Mouse (Mus musculus) adrenal gland, postnatal 10 days (tissue): ENCODE measurements around the gene Eed. TPM values are rescaled to one million over a fixed set of nuclear protein-coding genes. Genes with fewer than 3 reads are reported as not detected.
"Not testable (repeated sequence)": the region's sequence is repeated elsewhere in the genome, so short reads cannot be mapped to it uniquely, and the experiment has no call there.

Source experiments
- DNase-seq: peaks from one replicate; pipeline ENCODE4 v3.0.0; 2021; ENCODE audit warnings: mixed read lengths
- long read RNA-seq, 2 experiments: library from polyadenylated mRNA; stranded (forward); transcript quantifications; one replicate each; pipeline ENCODE4 v2.0.0; 2021
- total RNA-seq, 2 experiments: library from RNA; stranded (reverse); gene quantifications; 2 replicates each; pipeline ENCODE4 v1.2.3; 2021

The Eed gene
- 10 to 100 TPM; 46.0 to 52.6 TPM for total RNA-seq
- long read RNA-seq, experiment 1, transcript Eed-201 (12 exons, 2,067 nt), result major isoform, 43 of 62 reads
- long read RNA-seq, experiment 1, partial matches to known transcripts, result 3 of 62 reads
- long read RNA-seq, experiment 1, other reads (novel, unspliced or antisense), result 15 of 62 reads
- long read RNA-seq, experiment 2, transcript Eed-201 (12 exons, 2,067 nt), result major isoform, 16 of 26 reads
- long read RNA-seq, experiment 2, partial matches to known transcripts, result 0 of 26 reads
- long read RNA-seq, experiment 2, other reads (novel, unspliced or antisense), result 9 of 26 reads

DNA sequence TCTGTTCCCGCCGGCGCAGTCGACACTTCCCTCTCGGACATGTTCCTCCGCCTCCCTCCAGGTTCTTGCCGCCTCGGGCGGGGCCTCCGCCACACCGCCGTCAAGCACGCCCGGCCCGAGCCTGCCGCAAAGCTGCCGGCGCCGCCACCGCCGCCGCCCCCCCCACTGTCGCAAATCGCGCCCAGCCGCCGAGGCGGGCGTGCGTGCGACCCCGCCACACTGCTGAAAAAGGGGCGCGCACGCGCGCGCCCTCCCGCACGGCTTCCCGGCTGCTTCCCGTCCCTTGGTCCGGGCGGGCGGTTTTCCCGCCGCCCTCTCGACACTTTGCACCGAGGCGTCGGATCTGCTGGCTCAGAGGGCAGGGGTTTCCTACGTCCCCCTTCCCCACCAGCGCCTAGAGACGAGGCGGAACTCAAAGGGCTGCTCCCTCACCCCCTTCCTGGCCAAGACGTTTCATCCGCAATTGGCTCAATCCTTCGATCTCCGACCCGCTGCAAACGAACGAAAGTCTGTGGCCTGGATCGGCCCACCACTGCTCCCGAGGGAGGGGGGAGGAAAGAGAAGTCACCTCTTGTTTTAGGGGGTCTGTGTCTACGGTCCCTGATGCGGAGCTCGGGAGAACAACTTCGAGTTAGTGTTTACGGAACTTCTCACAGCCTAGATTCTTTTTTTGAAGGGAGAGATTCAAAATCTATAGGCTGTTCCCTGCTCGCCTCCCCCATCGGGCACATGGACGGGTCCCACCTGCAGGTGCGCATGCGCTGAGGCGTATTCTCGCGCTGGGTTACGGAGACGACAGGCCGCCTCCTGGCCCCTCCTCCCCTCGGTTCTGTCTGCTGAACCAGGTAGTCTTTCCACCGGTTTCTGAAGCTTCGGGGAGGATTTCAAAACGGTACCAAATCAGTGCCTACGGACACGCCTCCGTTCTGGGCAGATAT, at the start of gene Eed:
Gene Eed (minus strand): TSS at position 499 of the 938 bp plus-strand sequence.
- DNase-seq, result peak; percentile 96

DNA sequence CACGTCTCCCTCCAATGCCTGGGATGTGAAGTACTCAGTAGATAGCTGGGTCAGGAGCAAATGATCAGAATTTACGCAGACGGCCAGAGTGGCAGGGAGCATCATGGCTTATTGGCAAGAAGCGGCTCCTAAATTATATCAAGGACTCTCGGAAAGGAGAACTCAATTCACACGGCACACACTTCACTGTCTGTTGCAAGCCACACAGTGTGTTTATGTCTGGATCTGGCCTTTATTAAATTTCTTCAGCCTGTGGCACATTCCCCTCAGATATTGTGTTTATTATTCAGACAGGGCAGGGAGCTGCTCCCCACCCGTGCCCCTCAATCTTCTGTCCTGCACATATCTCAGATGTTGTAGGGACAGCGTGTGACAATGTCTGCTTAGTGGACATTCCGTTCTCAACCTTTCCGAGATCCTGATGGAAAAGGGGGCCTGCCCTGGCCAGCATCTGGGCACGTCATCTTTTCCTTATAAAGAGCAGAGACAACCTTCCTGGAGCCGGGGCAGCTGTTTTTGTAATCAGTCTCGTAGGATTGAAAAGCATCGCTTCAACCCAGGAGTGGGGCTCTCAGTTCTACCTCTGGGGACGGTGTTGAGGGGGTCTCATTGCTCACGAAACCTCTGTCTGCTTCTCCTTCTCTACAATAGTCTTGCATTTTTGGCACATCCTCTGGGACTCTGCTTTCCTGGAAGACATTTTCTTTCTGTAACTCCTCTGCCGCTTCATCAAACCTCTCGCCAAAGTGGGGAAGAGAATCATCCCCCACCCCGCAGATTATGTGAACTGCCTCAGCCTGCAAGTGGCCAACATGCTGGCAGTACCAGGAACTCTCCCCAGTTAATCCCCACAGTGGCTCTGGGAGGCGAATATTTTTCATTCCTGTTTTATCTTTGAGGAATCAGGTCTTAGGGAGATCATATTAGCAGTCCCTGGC, 49.0 kb upstream of the Eed start:
- DNase-seq, result peak; percentile 27

DNA sequence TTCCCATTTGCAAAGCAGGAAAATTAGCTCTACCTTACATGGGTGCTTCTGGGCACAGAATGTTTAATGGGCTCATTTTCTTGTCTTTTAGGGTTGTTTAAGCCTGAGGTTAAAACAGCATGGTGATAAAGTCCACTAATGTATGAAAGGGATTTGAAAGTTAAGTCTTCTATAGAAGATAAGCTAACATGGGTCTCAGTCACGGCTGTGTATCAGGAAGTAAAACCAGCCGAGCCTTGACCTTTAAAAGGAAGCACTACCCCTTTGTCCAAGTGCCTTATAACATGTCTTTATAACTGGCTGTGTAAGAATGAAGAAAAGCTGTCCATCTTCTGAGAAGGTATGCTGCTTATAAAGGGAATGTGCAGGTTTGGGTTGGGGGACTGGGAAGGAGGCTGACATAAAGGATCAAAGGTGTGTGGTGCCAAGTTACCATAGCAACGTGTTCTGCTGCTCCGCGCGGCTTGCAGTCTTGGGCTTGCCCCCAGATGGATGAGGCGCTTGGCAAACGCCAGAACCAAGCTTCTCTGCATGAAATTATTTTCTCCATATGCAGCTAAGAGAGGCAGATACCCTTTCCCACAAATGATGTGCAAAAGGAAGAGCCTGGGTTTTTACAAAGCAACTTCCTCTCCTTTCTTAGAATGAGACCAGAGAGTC, 48.2 kb upstream of the Eed start:
- DNase-seq, result peak; percentile 47

DNA sequence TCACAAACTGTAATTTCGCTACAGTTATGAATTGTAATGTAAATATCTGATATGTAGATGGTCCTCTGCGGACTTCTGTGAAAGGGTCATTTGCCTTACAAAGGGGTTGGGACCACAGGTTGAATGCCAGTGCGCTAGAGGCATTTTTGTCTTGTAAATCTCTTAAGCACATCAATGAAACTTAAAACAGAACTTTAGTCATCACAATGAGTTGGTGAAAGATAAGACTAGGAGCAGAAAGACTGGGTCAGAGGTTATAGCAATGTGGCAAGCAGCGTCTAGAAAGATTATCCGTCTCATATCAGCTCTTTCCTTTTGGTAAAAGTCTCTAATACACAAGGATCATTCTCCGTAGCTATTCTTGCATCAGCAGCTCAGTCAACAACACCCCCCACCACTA, 44.2 kb upstream of the Eed start:
- no peak for DNase-seq

DNA sequence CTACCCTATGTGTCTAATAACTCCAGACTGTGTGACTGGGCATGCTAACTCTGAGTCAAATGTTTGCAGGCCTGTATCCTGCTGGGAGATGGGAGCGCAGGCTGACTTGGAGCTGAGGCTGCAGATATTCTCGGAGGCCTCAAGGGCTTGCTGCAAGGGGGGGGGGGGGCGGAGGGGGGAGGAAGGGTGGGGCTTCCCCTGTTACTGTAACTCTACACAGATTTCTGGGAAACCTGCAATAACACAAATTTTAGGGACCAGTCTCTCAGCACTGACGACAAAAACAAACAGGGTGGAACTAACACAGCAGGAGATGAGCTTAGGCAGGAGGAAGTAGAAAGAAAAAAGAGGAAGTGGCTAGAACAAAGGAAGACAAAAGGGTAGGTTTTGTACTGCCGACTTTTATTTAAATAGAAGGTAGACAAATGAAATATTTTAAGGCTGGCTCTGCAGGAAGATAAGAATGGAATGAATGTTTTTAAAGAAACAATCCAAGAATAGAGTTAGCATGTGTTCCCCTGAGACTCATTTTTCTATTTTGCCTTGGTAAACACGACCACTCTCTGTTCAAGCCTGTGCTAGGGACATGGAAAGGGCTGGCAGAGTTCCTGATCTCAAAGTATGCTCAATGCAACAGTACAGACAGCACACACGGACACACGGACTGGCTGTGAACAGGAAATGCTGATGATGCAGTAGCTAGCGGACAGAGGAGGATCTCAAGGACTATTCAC, 42.4 kb upstream of the Eed start:
- DNase-seq, result no peak

DNA sequence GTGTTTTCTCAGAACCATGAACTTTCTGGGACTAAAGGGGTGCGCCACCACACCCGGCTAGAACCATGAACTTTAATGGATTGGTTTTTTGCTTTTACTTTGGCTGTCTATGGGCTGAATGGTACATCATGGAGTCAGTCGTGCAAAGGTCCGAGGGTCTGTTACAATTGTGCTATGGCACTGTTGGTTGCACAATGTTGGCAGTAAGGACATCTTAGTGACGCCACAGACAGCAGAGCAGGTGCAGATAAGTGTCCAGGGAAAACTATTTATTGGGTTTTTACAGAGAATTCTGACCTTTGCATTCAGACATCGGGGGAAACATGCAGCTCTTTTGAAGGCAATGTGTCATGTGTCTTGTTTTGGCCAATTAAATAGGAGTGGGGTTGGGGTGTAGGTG, 39.5 kb upstream of the Eed start:
- no peak for DNase-seq

DNA sequence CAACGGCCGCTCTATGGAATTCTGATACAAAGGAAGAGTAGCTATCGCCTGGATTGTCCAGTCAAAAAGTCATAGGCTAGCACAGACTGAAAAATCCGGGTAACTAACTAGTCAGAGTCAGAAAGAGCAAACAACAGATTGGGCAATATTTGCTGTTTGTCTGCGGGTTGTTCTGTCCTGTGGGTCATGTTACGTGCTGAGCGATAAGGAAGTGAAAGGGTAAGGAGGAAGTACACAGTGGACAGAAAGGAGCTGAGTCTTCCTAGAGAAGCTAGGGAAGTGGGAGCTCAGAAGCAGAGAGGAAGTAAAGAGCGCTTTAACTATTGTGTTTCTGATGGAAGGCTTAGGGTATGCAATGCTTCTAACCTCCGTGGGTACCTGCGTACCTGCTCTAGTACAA, 38.8 kb upstream of the Eed start:
- DNase-seq, result no peak

DNA sequence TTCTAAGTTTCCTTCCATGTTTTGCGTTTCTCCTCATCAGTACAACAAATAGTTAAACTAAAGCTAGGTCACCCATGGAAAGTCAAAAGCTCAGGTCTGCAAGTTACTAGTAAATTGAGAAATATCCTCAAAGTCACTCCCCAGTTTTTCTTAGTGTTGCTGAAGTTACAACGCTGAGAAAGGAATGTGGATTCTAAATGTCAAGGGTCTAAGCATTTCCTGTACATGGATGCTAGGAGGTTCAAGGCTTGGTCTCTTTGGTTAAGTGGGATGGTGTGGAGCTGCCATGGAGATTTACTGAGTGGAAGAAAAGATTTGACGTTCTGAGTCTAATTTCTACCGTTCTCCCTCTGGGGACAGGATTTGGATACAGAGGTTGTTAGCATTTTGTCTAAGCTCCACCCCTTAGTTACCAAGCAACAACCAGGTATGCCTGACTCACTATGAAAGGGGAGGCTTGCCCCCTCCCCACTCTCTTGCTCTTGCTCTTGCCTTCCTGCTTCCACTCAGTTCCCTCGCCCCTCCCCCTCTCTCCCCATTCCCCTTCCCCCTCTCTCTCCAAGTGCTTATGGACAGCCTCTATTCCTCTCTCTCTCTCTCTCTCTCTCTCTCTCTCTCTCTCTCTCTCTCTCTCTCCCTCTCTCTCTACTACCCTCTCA, 36.3 kb upstream of the Eed start:
- DNase-seq, result no peak

DNA sequence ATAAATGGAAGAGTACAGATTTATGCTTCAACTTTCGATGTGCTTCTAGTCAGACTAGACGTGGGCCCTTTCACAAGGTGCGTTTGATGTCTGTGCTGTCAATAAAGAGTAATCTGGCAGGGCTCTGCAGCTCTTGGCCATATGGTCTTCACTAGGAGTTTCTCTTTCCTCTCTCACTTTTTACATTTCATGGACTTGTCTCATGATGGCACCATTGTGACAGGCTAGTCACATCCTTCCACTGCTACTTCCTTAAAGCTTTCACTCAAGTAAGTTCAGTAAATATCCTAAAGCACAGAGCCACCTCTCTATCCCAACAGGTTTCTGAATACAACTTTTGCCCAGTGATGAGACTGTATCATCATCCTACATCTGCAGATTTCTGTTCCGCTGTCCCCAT, 35.7 kb upstream of the Eed start:
- no peak for DNase-seq

DNA sequence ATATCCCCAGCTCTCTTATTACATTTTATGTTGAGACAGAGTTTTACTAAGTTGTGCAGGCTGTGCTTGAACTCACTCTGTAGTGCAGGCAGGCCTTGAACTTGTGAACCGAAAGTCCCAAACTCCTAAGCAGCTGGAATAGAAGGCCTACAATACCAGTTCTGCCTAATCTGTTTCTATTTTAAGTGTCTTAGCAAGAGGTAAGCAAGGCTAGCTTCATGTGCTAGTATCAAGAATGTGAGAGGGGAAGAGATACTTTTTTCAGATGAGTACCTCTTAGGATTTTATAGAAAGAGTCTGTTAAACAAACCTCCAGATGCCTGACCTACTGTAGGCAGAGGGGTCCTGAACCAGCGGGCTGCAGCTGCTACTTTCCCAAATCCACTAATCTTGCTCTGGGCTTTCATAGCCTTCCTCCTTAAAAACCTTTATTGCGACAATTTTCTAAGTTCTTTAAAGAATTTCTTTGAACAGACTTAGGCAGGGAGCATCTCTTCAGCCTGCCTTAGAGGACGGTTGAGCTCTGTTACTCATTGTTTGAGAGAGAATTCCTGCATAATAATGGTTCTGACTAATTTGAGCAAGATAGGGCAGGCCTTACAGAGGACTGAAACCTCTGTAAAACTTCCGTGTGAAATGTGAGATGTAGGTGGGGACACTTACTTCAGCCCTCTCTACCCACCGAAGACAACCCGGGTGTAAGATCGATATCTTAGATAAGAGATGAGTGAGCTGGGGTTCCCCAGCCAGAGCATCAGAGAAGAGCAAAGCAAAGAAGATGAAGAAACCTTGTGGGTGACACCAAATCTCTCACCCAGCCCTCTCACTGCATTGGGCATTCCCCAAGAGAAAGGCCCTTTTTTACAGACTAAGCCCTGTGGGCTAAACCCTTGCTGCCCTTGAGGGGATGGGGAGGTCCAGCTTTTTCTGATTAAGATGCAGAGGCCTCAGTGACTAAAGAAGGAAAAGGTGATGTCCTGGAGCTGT, 26.2 kb upstream of the Eed start:
- no peak for DNase-seq

DNA sequence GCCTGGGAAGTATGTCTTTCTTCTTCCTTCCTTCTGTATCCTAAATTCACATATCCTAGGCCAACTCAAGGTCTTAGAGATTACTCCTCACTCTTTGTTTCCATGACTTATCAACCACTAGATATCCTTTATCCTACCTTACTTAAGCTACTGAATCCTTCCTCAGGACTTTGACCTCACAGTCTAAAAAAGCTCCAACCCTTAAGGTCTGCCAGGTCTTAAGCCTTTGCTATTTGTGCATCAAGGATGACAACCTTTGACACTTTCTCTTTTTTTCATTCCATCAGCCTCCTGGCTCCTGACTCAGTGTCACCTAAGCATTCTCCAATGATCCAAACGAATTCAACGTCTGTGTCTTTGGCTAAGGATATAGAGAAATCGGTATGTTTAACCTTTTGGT, 24.0 kb upstream of the Eed start:
- DNase-seq, result no peak

DNA sequence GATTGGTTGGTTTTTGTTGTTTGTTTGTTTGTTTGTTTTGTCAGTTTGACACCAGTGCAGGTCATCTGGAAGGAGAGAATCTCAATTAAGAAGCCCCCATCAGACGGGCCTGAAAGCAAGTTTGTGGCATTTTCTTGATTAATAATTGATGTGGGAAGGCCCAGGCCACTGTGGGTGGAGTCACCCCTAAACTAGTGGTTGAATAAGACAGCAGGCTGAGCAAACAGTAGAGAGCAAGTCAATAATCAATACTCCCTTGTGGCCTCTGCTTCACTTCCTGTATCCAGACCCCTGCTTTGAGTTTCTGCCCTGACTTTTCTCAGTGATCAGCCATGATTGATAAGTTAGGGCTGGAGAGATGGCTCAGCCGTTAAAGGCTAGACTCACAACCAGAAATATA, 21.6 kb upstream of the Eed start:
- DNase-seq, result no peak

DNA sequence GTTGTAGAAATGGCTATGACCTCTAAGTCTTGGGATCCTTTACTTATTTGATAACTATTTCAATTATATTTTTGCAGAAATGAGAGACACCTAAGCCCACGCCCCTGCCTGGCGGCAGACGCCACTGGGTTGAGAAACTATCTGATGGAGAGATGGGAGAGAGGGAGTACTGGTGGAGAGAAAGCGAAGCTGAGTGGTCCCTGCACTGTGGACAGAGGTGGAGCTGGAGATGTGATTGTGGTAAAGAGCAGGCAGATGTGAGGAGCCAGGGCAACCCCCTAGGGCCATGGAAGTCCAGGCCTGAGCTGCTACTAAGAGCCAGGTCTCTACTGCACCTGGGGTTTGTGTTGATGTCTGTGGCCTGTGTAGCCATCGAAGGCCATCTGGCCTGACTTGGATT, 18.7 kb upstream of the Eed start:
- no peak for DNase-seq

DNA sequence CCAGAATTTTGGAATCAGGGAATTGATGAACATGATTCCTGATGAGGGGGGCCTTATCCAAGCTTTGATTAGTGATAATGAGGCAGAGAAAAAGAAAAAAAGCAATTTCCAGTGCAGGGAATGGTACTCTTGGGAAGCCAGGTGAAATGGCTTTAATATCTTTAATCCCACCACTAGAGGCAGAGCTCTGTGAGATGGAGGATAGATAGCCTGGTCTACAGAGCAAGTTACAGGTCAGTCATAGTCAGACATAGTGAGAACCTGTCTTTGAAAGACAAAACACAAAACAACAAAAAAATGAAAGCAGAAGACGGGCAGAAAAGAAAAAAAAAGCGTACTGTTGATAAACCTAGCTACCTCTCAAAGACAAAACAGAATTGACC, 17.8 kb upstream of the Eed start:
- no peak for DNase-seq

DNA sequence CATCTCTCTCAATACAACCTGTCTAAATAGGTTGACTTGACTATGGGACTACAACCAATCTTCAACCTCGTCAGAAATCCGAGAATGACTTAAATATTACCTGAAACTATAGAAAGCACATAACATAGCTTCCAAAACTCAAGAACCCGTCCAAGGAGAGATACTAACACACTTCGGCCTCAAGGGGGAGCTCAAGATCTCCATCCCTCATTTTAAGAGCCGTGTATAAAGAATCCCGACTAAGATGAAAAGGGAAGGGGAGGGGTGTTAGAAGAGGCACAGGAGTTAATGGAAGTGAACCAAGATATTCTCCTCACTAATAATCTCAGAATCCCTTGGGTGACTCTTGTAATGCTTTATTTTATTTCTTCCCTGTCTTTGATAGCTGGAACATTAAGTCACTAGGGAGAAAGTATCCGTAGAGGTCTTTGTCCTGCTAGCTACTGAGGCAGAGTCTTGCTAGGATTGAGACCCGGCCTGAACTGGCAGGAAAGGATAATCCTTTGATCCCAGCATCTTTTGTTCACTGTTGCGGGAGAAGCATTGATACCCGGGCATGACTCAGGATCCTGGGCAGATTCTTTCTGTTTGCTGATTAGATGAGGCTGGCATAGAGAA, 17.3 kb upstream of the Eed start:
- peak; percentile 55 for DNase-seq

DNA sequence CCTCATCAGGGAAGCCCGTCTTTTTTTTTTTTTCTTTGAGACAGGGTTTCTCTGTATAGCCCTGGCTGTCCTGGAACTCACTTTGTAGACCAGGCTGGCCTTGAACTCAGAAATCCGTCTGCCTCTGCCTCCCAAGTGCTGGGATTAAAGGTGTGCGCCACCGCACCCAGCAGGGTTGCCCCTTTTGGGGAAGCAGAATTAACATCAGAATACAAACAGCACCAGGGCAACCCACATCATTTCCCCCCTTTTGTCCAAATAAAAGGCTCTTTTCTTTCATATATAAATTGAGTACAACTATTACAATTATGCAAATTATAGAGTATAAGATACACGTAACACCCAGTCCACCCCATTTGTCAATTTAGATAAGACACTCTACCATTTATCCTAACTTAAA, 16.7 kb upstream of the Eed start:
- DNase-seq, result not testable (repeated sequence)

DNA sequence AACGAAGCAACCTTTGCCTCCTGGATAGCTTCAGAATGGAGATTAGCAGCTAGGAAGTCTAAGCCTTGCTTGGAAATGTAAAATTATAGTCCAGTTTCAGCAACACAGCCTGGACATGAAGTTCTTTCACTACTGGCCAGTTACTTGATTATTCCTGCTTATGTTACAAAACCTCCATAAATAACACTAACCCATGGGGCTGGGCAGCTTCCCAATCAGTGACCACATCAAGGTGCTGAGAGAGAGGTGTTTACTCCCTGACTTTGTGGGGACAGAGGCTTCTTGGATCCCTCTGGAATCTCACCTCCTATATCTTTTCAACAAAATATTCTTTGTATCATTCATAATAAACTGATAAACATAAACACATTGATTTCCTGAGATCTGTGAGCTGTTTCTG, 12.3 kb upstream of the Eed start:
- no peak for DNase-seq

DNA sequence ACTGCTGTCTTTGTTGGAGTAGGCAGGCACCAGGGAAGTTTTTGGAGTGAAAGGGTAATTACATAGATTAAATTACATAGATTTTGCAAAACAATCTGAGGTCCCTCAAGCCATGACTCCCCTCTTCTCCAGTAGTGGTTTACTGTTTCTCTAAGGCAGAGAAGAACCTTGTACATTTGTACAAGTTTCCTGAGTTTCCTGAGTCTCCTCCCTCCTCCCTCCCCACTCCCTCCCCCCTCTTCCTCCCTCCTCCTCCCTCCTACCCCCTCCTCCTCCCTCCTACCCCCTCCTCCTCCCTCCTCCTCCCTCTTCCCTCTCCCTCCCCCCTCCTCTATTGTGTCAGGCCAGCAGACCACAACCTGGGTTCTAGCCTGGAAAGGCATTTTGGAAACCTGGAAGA, 3.6 kb upstream of the Eed start:
- DNase-seq, result no peak

DNA sequence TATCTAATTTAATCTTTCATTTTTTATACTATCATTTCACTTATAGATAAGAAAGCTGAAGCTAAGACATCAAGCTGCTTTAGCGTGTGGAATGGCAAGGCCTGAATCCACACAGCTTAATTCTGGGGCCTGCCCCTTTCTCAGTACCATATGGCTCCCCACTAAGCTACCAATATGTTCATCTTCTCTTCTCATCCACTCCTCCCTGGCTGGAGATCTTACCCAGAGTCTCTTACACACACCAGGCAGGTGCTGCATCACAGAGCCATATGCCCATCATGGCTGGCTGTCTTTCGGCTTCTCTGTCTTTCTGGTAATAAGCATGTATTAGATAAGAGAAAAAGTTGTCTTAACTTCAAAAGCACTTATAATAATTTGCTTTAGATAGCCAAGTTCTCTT, 2.7 kb upstream of the Eed start:
- DNase-seq, result no peak
